16 mouse cellular contexts compared by ENCODE assay signal in genomic region chr10:62182471-62183014, GRCm38 (mm10). TPM values are rescaled to one million over a fixed set of nuclear protein-coding genes. Genes with fewer than 3 reads are reported as not detected.
A peak's percentile ranks its signal among the peaks of the same experiment; 100 is the strongest.
DNase-seq lines count a peak whose midpoint lies in the region; ATAC-seq and TF ChIP-seq lines count a peak whose summit lies in the region.
"Had no signal": no experiment of that assay in that cellular context is flagged by ENCODE, and none has a peak within 500 bp of the region (broad histone marks: within the 10 kb centered on the region; RNA-seq: fewer than 3 reads in every experiment).

No protein-coding gene starts in this region.

- no peak for DNase-seq in frontal cortex, postnatal 14 days (ENCODE audit: low spot score in 2 of 2)
- DNase-seq in lung, embryonic 14.5 days, result no peak
- DNase-seq in lung, postnatal 14 days, result no peak
- DNase-seq in Muller cell, postnatal 12 days (ENCODE audit: inconsistent ontology term), result peak; percentile 63
- peak; percentile 48 to 50 for DNase-seq in cerebellum, postnatal 14 days
- no peak for DNase-seq in spleen, adult 12 weeks (ENCODE audit: low spot score)
- no peak for DNase-seq in layer of hippocampus, adult 9-11 months

- TF ChIP-seq CTCF in lung, embryonic 14.5 days (IDR thresholded peaks at IDR 0.05; ENCODE audit: low read depth), result no peak

- H3K9me3 ChIP-seq in lung, embryonic 14.5 days (ENCODE audit: low read depth, low read length), result no peaks in the 10 kb centered on the region
- H3K9me3 ChIP-seq: embryonic facial prominence, embryonic 10.5 days; heart, embryonic 10.5 days had no signal

- H3K4me2 ChIP-seq in lung, embryonic 14.5 days, result no peak overlapping the region

- H3K4me3 ChIP-seq in lung, embryonic 14.5 days (ENCODE audit: low read depth, low read length), result no peak overlapping the region
- H3K4me3 ChIP-seq: embryonic facial prominence, embryonic 10.5 days; heart, embryonic 10.5 days; hindbrain, embryonic 10.5 days; layer of hippocampus, adult 2 months had no signal

- no peak overlapping the region for H3K9ac ChIP-seq in lung, embryonic 14.5 days

- no peak overlapping the region for H3K27ac ChIP-seq in lung, embryonic 14.5 days (ENCODE audit: low read depth)
- H3K27ac ChIP-seq: embryonic facial prominence, embryonic 10.5 days; heart, embryonic 10.5 days; hindbrain, embryonic 10.5 days; layer of hippocampus, adult 2 months had no signal

- H3K36me3 ChIP-seq in lung, embryonic 14.5 days (ENCODE audit: insufficient read depth), result no peaks in the 10 kb centered on the region
- H3K36me3 ChIP-seq: embryonic facial prominence, embryonic 10.5 days; heart, embryonic 10.5 days; hindbrain, embryonic 10.5 days had no signal

- no peaks in the 10 kb centered on the region for H3K4me1 ChIP-seq in lung, embryonic 14.5 days (ENCODE audit: insufficient read depth)
- H3K4me1 ChIP-seq: heart, embryonic 10.5 days had no signal

- ATAC-seq in frontal cortex, adult (ENCODE audit: low TSS enrichment), result peak; percentile 3; the same call in 1 of the 2 replicates
- 0 out of 2 replicates have a peak, but pooled peaks have one; percentile 10 for ATAC-seq in lung, embryonic 14.5 days (ENCODE audit: insufficient read depth)

- H3K27me3 ChIP-seq in lung, embryonic 14.5 days (ENCODE audit: insufficient read depth, low read length), result no peaks in the 10 kb centered on the region

- 65% methylated on average over 6 of the region's 6 CpGs for WGBS in lung, embryonic 14.5 days

RNA-seq across cellular contexts. Expression of gene Fam241b, which starts 38.8 kb away (rescaled TPM):
- polyA plus RNA-seq in lung, embryonic 14.5 days (2014; fragmentation: Nextera tagmentation; extraction: Ambion mirVana), result 2.4 and 2.6 TPM in 2 replicates

RNA-seq across cellular contexts. Expression of gene Tspan15, which starts 48.5 kb away (rescaled TPM):
- 32.5 and 36.3 TPM in 2 replicates for polyA plus RNA-seq in lung, embryonic 14.5 days (2014; fragmentation: Nextera tagmentation; extraction: Ambion mirVana)

RNA-seq across cellular contexts. Expression of gene Neurog3, which starts 49.7 kb away (rescaled TPM):
- not detected in 2 replicates for polyA plus RNA-seq in lung, embryonic 14.5 days (2014; fragmentation: Nextera tagmentation; extraction: Ambion mirVana)
- polyA plus RNA-seq: adrenal gland, adult 2 months; heart, embryonic 10.5 days; heart, postnatal 0 days; liver, adult 2 months; spleen, adult 2 months had no signal

Comparison
In these comparisons a context has a peak if more than half of its experiments do, and no peak if none do; other contexts are left out.
1. DNase-seq: peak in Muller cell, postnatal 12 days (single experiment) and cerebellum, postnatal 14 days (2 of 2); none in frontal cortex, postnatal 14 days (0 of 2), lung, embryonic 14.5 days (single experiment), lung, postnatal 14 days (single experiment), spleen, adult 12 weeks (single experiment) and layer of hippocampus, adult 9-11 months (single experiment).